Mouse (Mus musculus): ENCODE data around the gene Prdm16.

Gene Prdm16

GRCm38 (mm10) chr4:154299541-154300271, 337.0 kb downstream of the Prdm16 start:
- no peak for DNase-seq (ENCODE audit: inconsistent age in 2 of 2, low spot score in 1 of 2)

GRCm38 (mm10) chr4:154297761-154298160, 338.9 kb downstream of the Prdm16 start:
- no peak for DNase-seq (ENCODE audit: inconsistent age in 2 of 2, low spot score in 1 of 2)

GRCm38 (mm10) chr4:154294262-154294731, 342.4 kb downstream of the Prdm16 start:
- DNase-seq (ENCODE audit: inconsistent age in 2 of 2, low spot score in 1 of 2), result no peak

GRCm38 (mm10) chr4:154293735-154294201, 342.9 kb downstream of the Prdm16 start:
- DNase-seq (ENCODE audit: inconsistent age in 2 of 2, low spot score in 1 of 2), result no peak

- DNase-seq (ENCODE audit: inconsistent age in 2 of 2, low spot score in 1 of 2), result no peak
Observed at GRCm38 (mm10) chr4:154283671-154284070, 353.0 kb downstream of the Prdm16 start.

GRCm38 (mm10) chr4:154279481-154279880, 357.2 kb downstream of the Prdm16 start:
- DNase-seq (ENCODE audit: inconsistent age in 2 of 2, low spot score in 1 of 2), result no peak

- peak in 1 of 2 experiments; percentile 71 for DNase-seq (ENCODE audit: inconsistent age in 2 of 2, low spot score in 1 of 2)
Observed at GRCm38 (mm10) chr4:154273000-154273399, 363.7 kb downstream of the Prdm16 start.

GRCm38 (mm10) chr4:154269520-154269919, 367.2 kb downstream of the Prdm16 start:
- no peak for DNase-seq (ENCODE audit: inconsistent age in 2 of 2, low spot score in 1 of 2)

- no peak for DNase-seq (ENCODE audit: inconsistent age in 2 of 2, low spot score in 1 of 2)
Observed at GRCm38 (mm10) chr4:154267511-154267910, 369.2 kb downstream of the Prdm16 start.
